Mouse (Mus musculus): Measurements from ENCODE around the gene Hexb.

Gene Hexb

GRCm38 (mm10) chr13:97224341-97224982 is 26.3 kb upstream of the Hexb start:
- no peak for DNase-seq (ENCODE audit: low spot score in 2 of 2)

GRCm38 (mm10) chr13:97223856-97224255 is 25.7 kb upstream of the Hexb start:
- DNase-seq (ENCODE audit: low spot score in 2 of 2) = no peak

- DNase-seq (ENCODE audit: low spot score in 2 of 2) = no peak
These were observed 21.9 kb upstream of the Hexb start for GRCm38 (mm10) chr13:97220022-97220421.

- no peak for DNase-seq (ENCODE audit: low spot score in 2 of 2)
These were observed 18.0 kb upstream of the Hexb start for GRCm38 (mm10) chr13:97216196-97216595.

GRCm38 (mm10) chr13:97215563-97215962 is 17.4 kb upstream of the Hexb start:
- DNase-seq (ENCODE audit: low spot score in 2 of 2) = no peak

- DNase-seq (ENCODE audit: low spot score in 2 of 2) = no peak
These were observed 16.6 kb upstream of the Hexb start for GRCm38 (mm10) chr13:97214583-97215268.

- no peak for DNase-seq (ENCODE audit: low spot score in 2 of 2)
These were observed 10.4 kb upstream of the Hexb start for GRCm38 (mm10) chr13:97208500-97209010.

GRCm38 (mm10) chr13:97208112-97208478 is 9.9 kb upstream of the Hexb start:
- peak in 1 of 2 experiments; percentile 66 for DNase-seq (ENCODE audit: low spot score in 2 of 2)

- DNase-seq (ENCODE audit: low spot score in 2 of 2) = no peak
These were observed 9.4 kb upstream of the Hexb start for GRCm38 (mm10) chr13:97207472-97208111.

GRCm38 (mm10) chr13:97206046-97206445 is 7.9 kb upstream of the Hexb start:
- no peak for DNase-seq (ENCODE audit: low spot score in 2 of 2)

GRCm38 (mm10) chr13:97205052-97205701 is 7.0 kb upstream of the Hexb start:
- DNase-seq (ENCODE audit: low spot score in 2 of 2) = peak; percentile 70 to 84

- DNase-seq (ENCODE audit: low spot score in 2 of 2) = no peak
These were observed 3.7 kb upstream of the Hexb start for GRCm38 (mm10) chr13:97201896-97202295.

GRCm38 (mm10) chr13:97201076-97201475 is 2.9 kb upstream of the Hexb start:
- DNase-seq (ENCODE audit: low spot score in 2 of 2) = no peak

- DNase-seq (ENCODE audit: low spot score in 2 of 2) = no peak
These were observed 966 bp upstream of the Hexb start for GRCm38 (mm10) chr13:97199123-97199522.

- DNase-seq (ENCODE audit: low spot score in 2 of 2) = no peak
These were observed 1.3 kb downstream of the Hexb start for GRCm38 (mm10) chr13:97196925-97197218.

GRCm38 (mm10) chr13:97196186-97196924 is 1.8 kb downstream of the Hexb start:
- peak in 1 of 2 experiments; percentile 34 for DNase-seq (ENCODE audit: low spot score in 2 of 2)

GRCm38 (mm10) chr13:97193420-97193819 is 4.7 kb downstream of the Hexb start:
- no peak for DNase-seq (ENCODE audit: low spot score in 2 of 2)

GRCm38 (mm10) chr13:97192649-97193048 is 5.5 kb downstream of the Hexb start:
- no peak for DNase-seq (ENCODE audit: low spot score in 2 of 2)

GRCm38 (mm10) chr13:97187693-97188092 is 10.5 kb downstream of the Hexb start:
- no peak for DNase-seq (ENCODE audit: low spot score in 2 of 2)

GRCm38 (mm10) chr13:97186346-97186745 is 11.8 kb downstream of the Hexb start:
- no peak for DNase-seq (ENCODE audit: low spot score in 2 of 2)

- no peak for DNase-seq (ENCODE audit: low spot score in 2 of 2)
These were observed 13.5 kb downstream of the Hexb start for GRCm38 (mm10) chr13:97184656-97185055.

- DNase-seq (ENCODE audit: low spot score in 2 of 2) = no peak
These were observed 14.0 kb downstream of the Hexb start for GRCm38 (mm10) chr13:97184168-97184567.
